Mouse (Mus musculus) midbrain, postnatal 0 days (tissue): Measurements from ENCODE around the gene BC034090. TPM values are rescaled to one million over a fixed set of nuclear protein-coding genes. Genes with fewer than 3 reads are reported as not detected.
A peak's percentile ranks its signal among the peaks of the same experiment; 100 is the strongest.

Experiments
- ATAC-seq: fragments of 200-750 bp; cut with Nextera tagmentation; 2 replicates; pipeline ENCODE4 v1.8.0; 2017; ENCODE audit warnings: moderate number of reproducible peaks, mild to moderate bottlenecking, moderate TSS enrichment, moderate library complexity; ENCODE audit not compliant: low FRiP score
- DNase-seq: peaks from one replicate; pipeline ENCODE4 v3.0.0-alpha.2; 2015; ENCODE audit warnings: low spot score
- H3K27ac ChIP-seq: fragments of 300-500 bp; sonication (generic); 2 replicates; pipeline ENCODE4 v1.5.1; 2014; ENCODE audit warnings: low read depth, mild to moderate bottlenecking, low read length, mixed read lengths
- H3K27me3 ChIP-seq: fragments of 300-500 bp; sonication (generic); 2 replicates; pipeline ENCODE4 v1.6.1; 2014; ENCODE audit warnings: low read length, control low read depth, mixed read lengths; ENCODE audit not compliant: insufficient read depth
- H3K36me3 ChIP-seq: fragments of 300-500 bp; sonication (generic); 2 replicates; pipeline ENCODE4 v1.6.1; 2014; ENCODE audit warnings: low read length, control low read depth, mixed read lengths; ENCODE audit not compliant: insufficient read depth
- H3K4me1 ChIP-seq: fragments of 300-500 bp; sonication (generic); 2 replicates; pipeline ENCODE4 v1.6.1; 2014; ENCODE audit warnings: mild to moderate bottlenecking, control low read depth, antibody characterized with exemption, low read length, mixed read lengths; ENCODE audit not compliant: insufficient read depth
- H3K4me2 ChIP-seq: fragments of 300-500 bp; sonication (generic); 2 replicates; pipeline ENCODE4 v1.6.1; 2014; ENCODE audit warnings: low read depth, mild to moderate bottlenecking, low read length, mixed read lengths; ENCODE audit not compliant: poor library complexity, severe bottlenecking
- H3K4me3 ChIP-seq: fragments of 300-500 bp; sonication (generic); 2 replicates; pipeline ENCODE4 v1.5.1; 2014; ENCODE audit warnings: low read depth, mild to moderate bottlenecking, low read length, moderate library complexity
- H3K9ac ChIP-seq: fragments of 300-500 bp; sonication (generic); replicated peaks from 2 replicates; pipeline ENCODE4 v1.6.1; 2014; ENCODE audit warnings: mild to moderate bottlenecking, low read length, moderate library complexity, mixed read lengths; ENCODE audit not compliant: poor library complexity, severe bottlenecking
- H3K9me3 ChIP-seq: fragments of 300-500 bp; sonication (generic); 2 replicates; pipeline ENCODE4 v1.6.1; 2016; ENCODE audit warnings: low read length, control low read depth
- CTCF ChIP-seq: IDR thresholded peaks from 2 replicates; pipeline ENCODE4 v1.5.1; 2016; ENCODE audit warnings: antibody characterized with exemption, mild to moderate bottlenecking
- WGBS: fragments of 180-500 bp; shearing (Covaris S2); extraction: QIAGEN DNeasy Blood & Tissue Kit; methylation state at CpG from one replicate; pipeline ENCODE4 v1.1.7; 2014; 5-methylcytosine and 5-hydroxymethylcytosine counted together
- polyA plus RNA-seq: library from polyadenylated mRNA; unstranded; fragments of >200 nt; fragmentation: Nextera tagmentation; extraction: Ambion mirVana; gene quantifications from 2 replicates; pipeline ENCODE4 v1.2.1, GENCODE M21; 2015
- total RNA-seq: library from RNA; depleted of rRNA; stranded (reverse); fragments of >200 nt; gene quantifications from 2 replicates; pipeline ENCODE4 v1.2.3, GENCODE M21; 2014

Gene BC034090
- total and polyA plus RNA-seq, 2 experiments from 2014 or later: 1.9 to 11.2 TPM

- DNase-seq: no peak
- H3K4me3 ChIP-seq: no peak overlapping the region
- no peak overlapping the region for H3K4me2 ChIP-seq
- peaks cover 17% of the 10 kb centered on the region for H3K4me1 ChIP-seq
- H3K36me3 ChIP-seq: peaks cover 9% of the 10 kb centered on the region
- 60% methylated on average over 7 of the region's 7 CpGs for WGBS
- H3K9me3 ChIP-seq: no peaks in the 10 kb centered on the region
- no peaks in the 10 kb centered on the region for H3K27me3 ChIP-seq
- no peak for TF ChIP-seq CTCF
- no peak for ATAC-seq
- no peak overlapping the region for H3K27ac ChIP-seq
- no peak overlapping the region for H3K9ac ChIP-seq
Measured at GRCm38 (mm10) chr1:155211017-155211416, 33.2 kb downstream of the BC034090 start.

- H3K36me3 ChIP-seq: peaks cover 9% of the 10 kb centered on the region
- peak; percentile 45 for ATAC-seq
- peak; percentile 86 for DNase-seq
- no peak overlapping the region for H3K4me2 ChIP-seq
- no peak overlapping the region for H3K4me3 ChIP-seq
- H3K27ac ChIP-seq: 0 out of 2 replicates have a peak overlapping the region, but pooled peaks have one; percentile 26
- no peaks in the 10 kb centered on the region for H3K27me3 ChIP-seq
- H3K4me1 ChIP-seq: peaks cover 17% of the 10 kb centered on the region
- no peak for TF ChIP-seq CTCF
- H3K9ac ChIP-seq: no peak overlapping the region
- WGBS: 63% methylated on average over 11 of the region's 11 CpGs
- H3K9me3 ChIP-seq: no peaks in the 10 kb centered on the region
Measured at GRCm38 (mm10) chr1:155210011-155210763, 34.1 kb downstream of the BC034090 start.

DNA sequence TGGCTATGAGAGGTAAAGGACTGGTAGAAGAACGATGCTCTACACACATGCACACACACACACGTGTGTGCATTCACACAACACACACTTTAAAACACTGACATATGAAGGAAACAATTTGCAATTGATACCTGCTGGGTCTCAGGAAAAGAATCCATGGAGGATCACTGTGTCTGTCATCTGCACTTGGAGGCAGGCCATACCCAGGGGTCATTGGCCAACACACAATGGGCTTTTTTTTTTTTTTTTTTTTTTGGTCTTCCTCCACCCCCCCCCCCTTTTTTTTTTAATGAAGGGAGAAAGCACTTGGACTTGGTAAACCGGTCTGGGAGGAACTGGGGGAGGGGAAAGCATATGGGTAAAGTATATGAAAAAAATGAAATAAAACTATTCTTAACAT lies 36.4 kb downstream of the BC034090 start:
- no peaks in the 10 kb centered on the region for H3K27me3 ChIP-seq
- no peaks in the 10 kb centered on the region for H3K9me3 ChIP-seq
- 77% methylated on average over 3 of the region's 3 CpGs for WGBS
- TF ChIP-seq CTCF: no peak
- no peak overlapping the region for H3K4me3 ChIP-seq
- H3K27ac ChIP-seq: no peak overlapping the region
- peaks cover 9% of the 10 kb centered on the region for H3K36me3 ChIP-seq
- no peak for DNase-seq
- no peak overlapping the region for H3K9ac ChIP-seq
- no peak for ATAC-seq
- H3K4me2 ChIP-seq: no peak overlapping the region
- H3K4me1 ChIP-seq: peaks cover 15% of the 10 kb centered on the region

DNA sequence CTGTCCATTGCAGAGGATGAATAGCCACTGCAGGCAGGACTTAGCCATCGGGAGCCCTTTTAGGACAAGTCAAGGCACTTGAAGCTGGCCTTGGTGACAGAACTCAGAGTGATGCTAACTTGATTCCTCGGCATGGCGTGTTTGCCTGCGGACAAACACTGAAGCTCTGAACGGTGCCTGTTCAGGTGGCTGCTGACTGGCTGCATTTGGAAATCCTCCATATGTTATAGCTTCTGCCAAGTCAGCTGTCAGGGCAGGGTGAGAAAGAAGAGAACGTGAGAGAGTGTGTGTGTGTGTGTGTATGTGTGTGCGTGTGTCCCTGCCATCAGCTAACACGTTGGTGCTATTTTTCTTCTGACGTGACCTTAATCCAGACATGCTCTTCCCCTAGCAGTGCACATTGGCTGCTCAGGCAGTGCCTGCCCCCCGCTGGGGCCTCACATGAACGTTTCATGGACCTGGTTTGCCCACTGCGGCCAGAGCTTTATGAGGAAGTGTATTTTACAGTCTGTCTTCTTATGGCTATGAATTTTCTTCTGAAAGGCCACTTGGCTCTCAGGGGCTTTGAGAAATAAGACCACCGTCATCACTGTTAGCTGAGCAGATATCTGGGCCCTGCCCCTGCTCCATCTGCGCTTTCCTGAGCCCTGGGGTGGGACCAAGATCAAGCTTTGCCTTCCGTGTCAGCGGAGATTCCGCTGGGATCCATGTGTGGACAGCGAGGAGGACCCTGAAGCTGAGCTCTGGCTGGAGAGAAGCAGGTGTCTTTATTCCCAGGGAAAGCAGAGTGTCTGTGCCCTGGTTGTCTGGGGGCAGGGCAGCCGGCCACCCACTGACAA lies 38.2 kb downstream of the BC034090 start:
- peak; percentile 67 for DNase-seq
- H3K4me1 ChIP-seq: peaks cover 7% of the 10 kb centered on the region; the same call in 1 of the 2 replicates
- 0 out of 2 replicates have a peak, but pooled peaks have one; percentile 5 for TF ChIP-seq CTCF
- peaks cover 14% of the 10 kb centered on the region for H3K36me3 ChIP-seq
- 0 out of 2 replicates have a peak overlapping the region, but pooled peaks have one; percentile 18 for H3K27ac ChIP-seq
- no peak overlapping the region for H3K9ac ChIP-seq
- no peak overlapping the region for H3K4me2 ChIP-seq
- no peaks in the 10 kb centered on the region for H3K9me3 ChIP-seq
- WGBS: 63% methylated on average over 19 of the region's 19 CpGs
- no peaks in the 10 kb centered on the region for H3K27me3 ChIP-seq
- H3K4me3 ChIP-seq: no peak overlapping the region
- ATAC-seq: no peak

GRCm38 (mm10) chr1:155205311-155205710 lies 38.9 kb downstream of the BC034090 start:
- DNase-seq (no peak), ATAC-seq (no peak)
- peak; percentile 8; the same call in 1 of the 2 replicates for TF ChIP-seq CTCF
- H3K27me3 ChIP-seq: no peaks in the 10 kb centered on the region
- H3K4me3 ChIP-seq: no peak overlapping the region
- H3K36me3 ChIP-seq: peaks cover 14% of the 10 kb centered on the region
- no peak overlapping the region for H3K4me2 ChIP-seq
- 55% methylated on average over 7 of the region's 7 CpGs for WGBS
- no peak overlapping the region for H3K27ac ChIP-seq
- peaks cover 7% of the 10 kb centered on the region; the same call in 1 of the 2 replicates for H3K4me1 ChIP-seq
- H3K9ac ChIP-seq: no peak overlapping the region
- H3K9me3 ChIP-seq: no peaks in the 10 kb centered on the region
